Mouse (Mus musculus): Measurements from ENCODE around the gene Synj2bp.

DNA sequence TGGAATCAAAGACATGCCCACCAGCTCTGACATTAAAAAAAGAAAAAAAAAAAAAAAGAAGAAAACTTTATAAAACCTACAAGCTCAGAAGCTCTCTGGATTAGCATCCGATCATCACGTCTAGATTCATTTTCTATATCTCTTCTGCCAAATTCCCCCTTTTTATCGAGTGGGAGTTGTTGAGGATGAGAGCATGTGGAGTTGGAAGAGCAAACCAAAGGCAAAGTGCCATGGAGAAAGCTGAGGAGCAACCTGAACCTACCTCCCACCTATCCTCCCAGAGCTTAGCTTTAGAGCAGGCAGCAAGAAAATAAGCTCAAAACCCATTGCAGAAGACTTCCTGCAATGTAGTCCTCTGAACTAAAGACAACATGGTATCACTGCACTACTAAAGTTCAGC lies 31.5 kb upstream of the Synj2bp start:
- no peak for TF ChIP-seq CTCF (IDR thresholded peaks at IDR 0.05; ENCODE audit: low read depth, low read length)
- TF ChIP-seq POLR2A (IDR thresholded peaks at IDR 0.05; ENCODE audit: extremely low read depth, insufficient read depth, low read length), result no peak

Data from liver, adult 2 months (tissue).